8 mouse cellular contexts compared by ENCODE assay signal in the genomic region with DNA sequence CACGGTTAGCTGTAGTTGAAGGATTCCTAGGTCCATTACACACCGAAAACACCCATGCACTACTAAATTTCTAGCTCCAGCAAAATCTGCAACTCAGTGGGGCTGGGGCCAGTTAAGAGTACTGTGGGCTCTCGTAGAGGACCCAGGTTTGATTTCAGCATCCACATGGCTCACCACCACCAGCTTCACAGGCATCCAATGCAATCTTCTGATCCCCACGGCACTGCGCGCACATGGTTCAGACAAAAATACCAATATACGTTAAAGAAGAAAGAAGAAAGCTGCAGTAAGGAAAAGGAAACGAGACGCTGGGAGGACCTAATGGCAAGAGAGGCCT. TPM values are rescaled to one million over a fixed set of nuclear protein-coding genes. Genes with fewer than 3 reads are reported as not detected.
DNase-seq lines count a peak whose midpoint lies in the region; ATAC-seq and TF ChIP-seq lines count a peak whose summit lies in the region.

No protein-coding gene starts in this region.

- peak overlapping the region; percentile 71 for H3K4me3 ChIP-seq in heart, embryonic 13.5 days
- peak overlapping the region; percentile 77 to 96 for H3K4me3 ChIP-seq in ES-E14 (ENCODE audit: insufficient read depth in 1 of 2, low read depth in 1 of 2, low read length in 2 of 2, poor library complexity in 1 of 2, severe bottlenecking in 1 of 2)
- H3K4me3 ChIP-seq in forebrain, embryonic 16.5 days (replicated peaks; ENCODE audit: low read length): peak overlapping the region; percentile 80

- H3K27me3 ChIP-seq in heart, embryonic 13.5 days (replicated peaks): no peaks in the 10 kb centered on the region
- H3K27me3 ChIP-seq in forebrain, embryonic 16.5 days (replicated peaks; ENCODE audit: control insufficient read depth, insufficient read depth, low read length): no peaks in the 10 kb centered on the region

- H3K4me1 ChIP-seq in heart, embryonic 13.5 days: peaks cover 46% of the 10 kb centered on the region
- H3K4me1 ChIP-seq in ES-E14 (ENCODE audit: control insufficient read depth in 2 of 2, insufficient read depth in 2 of 2, low read length in 2 of 2, poor library complexity in 1 of 2): peaks cover 0 to 9% of the 10 kb centered on the region in 2 experiments; a peak in 2 of 4 replicates
- H3K4me1 ChIP-seq in forebrain, embryonic 16.5 days (replicated peaks; ENCODE audit: control insufficient read depth, insufficient read depth, low read length): peaks cover 26% of the 10 kb centered on the region

- H3K36me3 ChIP-seq in heart, embryonic 13.5 days: peaks cover 44% of the 10 kb centered on the region
- peaks cover 22% of the 10 kb centered on the region for H3K36me3 ChIP-seq in ES-E14 (ENCODE audit: control insufficient read depth, insufficient read depth, low read length, poor library complexity, severe bottlenecking)
- H3K36me3 ChIP-seq in forebrain, embryonic 16.5 days (ENCODE audit: control insufficient read depth, insufficient read depth): peaks cover 14% of the 10 kb centered on the region

- H3K9ac ChIP-seq in heart, embryonic 13.5 days: peak overlapping the region; percentile 84
- H3K9ac ChIP-seq in ES-E14 (ENCODE audit: insufficient read depth, low read depth, low read length, poor library complexity, severe bottlenecking): peak overlapping the region; percentile 99
- H3K9ac ChIP-seq in forebrain, embryonic 16.5 days (replicated peaks; ENCODE audit: low read depth, low read length): peak overlapping the region; percentile 72

- H3K27ac ChIP-seq in heart, embryonic 13.5 days (replicated peaks): peak overlapping the region; percentile 83
- H3K27ac ChIP-seq in ES-E14 (ENCODE audit: insufficient read depth, low read depth, low read length, poor library complexity, severe bottlenecking): peak overlapping the region; percentile 90
- peak overlapping the region; percentile 86 for H3K27ac ChIP-seq in forebrain, embryonic 16.5 days (ENCODE audit: low read length)

- DNase-seq in heart, adult 11 months: no peak
- DNase-seq in ES-E14 (ENCODE audit: low read depth, low spot score): no peak
- no peak for DNase-seq in adrenal gland, adult 18-20 months (ENCODE audit: low spot score in 2 of 2)
- no peak for DNase-seq in urinary bladder, postnatal 10 days (ENCODE audit: low spot score)
- DNase-seq in frontal cortex, postnatal 25 days (ENCODE audit: low spot score in 2 of 2): no peak

- peak; percentile 12; the same call in 1 of the 2 replicates for ATAC-seq in heart, embryonic 13.5 days (ENCODE audit: extremely low read depth, insufficient number of reproducible peaks, low FRiP score, low TSS enrichment)
- peak; percentile 46 for ATAC-seq in forebrain, embryonic 16.5 days
- peak; percentile 21 for ATAC-seq in megakaryocyte, adult 5-6 weeks (ENCODE audit: poor library complexity, severe bottlenecking)

- H3K9me3 ChIP-seq in heart, embryonic 13.5 days: no peaks in the 10 kb centered on the region
- H3K9me3 ChIP-seq in ES-E14 (ENCODE audit: control insufficient read depth, insufficient read depth, low read depth, low read length): no peaks in the 10 kb centered on the region
- no peaks in the 10 kb centered on the region for H3K9me3 ChIP-seq in forebrain, embryonic 16.5 days (ENCODE audit: control insufficient read depth, low read length)

- in situ Hi-C loops in ES-E14 (cut with MboI; ENCODE audit: low sequenced_read_pairs in 2 of 2, unreplicated experiment in 2 of 2): no loop called here

- peak overlapping the region; percentile 96 for H3K4me2 ChIP-seq in heart, embryonic 13.5 days
- H3K4me2 ChIP-seq in forebrain, embryonic 16.5 days (ENCODE audit: low read length): peak overlapping the region; percentile 85

- 0% methylated on average over 9 of the region's 9 CpGs for WGBS in heart, embryonic 13.5 days
- WGBS in forebrain, embryonic 16.5 days: 0% methylated on average over 9 of the region's 9 CpGs

TF ChIP-seq in ES-E14, 5 proteins besides CTCF, POLR2A, EP300 and RAD21:
- TF ChIP-seq HCFC1 (IDR thresholded peaks at IDR 0.05; ENCODE audit: borderline replicate concordance, insufficient read depth, low read length): no peak
- TF ChIP-seq MAFK (IDR thresholded peaks at IDR 0.05; ENCODE audit: insufficient read depth, low read depth, low read length): no peak
- no peak for TF ChIP-seq ZNF384 (IDR thresholded peaks at IDR 0.05; ENCODE audit: low read depth, low read length)
- TF ChIP-seq CHD2 (IDR thresholded peaks at IDR 0.05; ENCODE audit: low read depth, low read length): no peak
- TF ChIP-seq ZC3H11A (IDR thresholded peaks at IDR 0.05; ENCODE audit: borderline replicate concordance, low read depth, low read length): no peak

RNA-seq across cellular contexts. Expression of gene Tnpo2, which starts 0.4 kb away (rescaled TPM):
- 23.2 and 25.3 TPM in 2 replicates for polyA plus RNA-seq in heart, embryonic 13.5 days (2015; fragmentation: Nextera tagmentation; extraction: Ambion mirVana)
- total RNA-seq in ES-E14 (2012; rRNA removed): 88.4 and 101 TPM in 2 replicates
- 72.8 and 83.4 TPM in 2 replicates for polyA plus RNA-seq in forebrain, embryonic 16.5 days (2015; fragmentation: Nextera tagmentation; extraction: Ambion mirVana)
- total RNA-seq in megakaryocyte, adult 5-6 weeks (2015): 13.2 and 18.8 TPM in 2 replicates
- 13.1 and 17.7 TPM in 2 replicates for total RNA-seq in megakaryocyte, adult 5-6 weeks (2017)
- 10 to 100 TPM; 67.8 to 80.4 TPM for total RNA-seq in adrenal gland, adult 18-20 months (2021)

RNA-seq across cellular contexts. Expression of gene Trir, which starts 9.7 kb away (rescaled TPM):
- 73.4 and 75.1 TPM in 2 replicates for polyA plus RNA-seq in heart, embryonic 13.5 days (2015; fragmentation: Nextera tagmentation; extraction: Ambion mirVana)
- total RNA-seq in ES-E14 (2012; rRNA removed): 161 and 181 TPM in 2 replicates
- polyA plus RNA-seq in forebrain, embryonic 16.5 days (2015; fragmentation: Nextera tagmentation; extraction: Ambion mirVana): 108 and 110 TPM in 2 replicates
- total RNA-seq in megakaryocyte, adult 5-6 weeks (2015): 138 and 141 TPM in 2 replicates
- total RNA-seq in megakaryocyte, adult 5-6 weeks (2017): 411 and 422 TPM in 2 replicates
- total RNA-seq in adrenal gland, adult 18-20 months (2021): 100 to 1,000 TPM; 162 to 192 TPM

RNA-seq across cellular contexts. Expression of gene Asna1, which starts 11.3 kb away (rescaled TPM):
- 113 and 127 TPM in 2 replicates for polyA plus RNA-seq in heart, embryonic 13.5 days (2015; fragmentation: Nextera tagmentation; extraction: Ambion mirVana)
- 237 and 266 TPM in 2 replicates for total RNA-seq in ES-E14 (2012; rRNA removed)
- polyA plus RNA-seq in forebrain, embryonic 16.5 days (2015; fragmentation: Nextera tagmentation; extraction: Ambion mirVana): 144 and 153 TPM in 2 replicates
- total RNA-seq in megakaryocyte, adult 5-6 weeks (2015): 52.5 and 64.0 TPM in 2 replicates
- 61.2 and 65.5 TPM in 2 replicates for total RNA-seq in megakaryocyte, adult 5-6 weeks (2017)
- 100 to 1,000 TPM in 1 of 2 experiments, 10 to 100 TPM in 1; 89.2 to 100 TPM for total RNA-seq in adrenal gland, adult 18-20 months (2021)

RNA-seq across cellular contexts. Expression of gene Best2, which starts 22.0 kb away (rescaled TPM):
- not detected in 2 replicates for polyA plus RNA-seq in heart, embryonic 13.5 days (2015; fragmentation: Nextera tagmentation; extraction: Ambion mirVana)
- 0.22 and 0.48 TPM in 2 replicates for total RNA-seq in ES-E14 (2012; rRNA removed)
- polyA plus RNA-seq in forebrain, embryonic 16.5 days (2015; fragmentation: Nextera tagmentation; extraction: Ambion mirVana): not detected in 2 replicates
- total RNA-seq in megakaryocyte, adult 5-6 weeks (2015): 0.07 TPM in 1 of 2 replicates, not detected in the other
- not detected in 2 replicates for total RNA-seq in megakaryocyte, adult 5-6 weeks (2017)
- total RNA-seq in adrenal gland, adult 18-20 months (2021): not detected

RNA-seq across cellular contexts. Expression of gene Fbxw9, which starts 23.5 kb away (rescaled TPM):
- 18.5 and 19.8 TPM in 2 replicates for polyA plus RNA-seq in heart, embryonic 13.5 days (2015; fragmentation: Nextera tagmentation; extraction: Ambion mirVana)
- 49.3 and 86.0 TPM in 2 replicates for total RNA-seq in ES-E14 (2012; rRNA removed)
- polyA plus RNA-seq in forebrain, embryonic 16.5 days (2015; fragmentation: Nextera tagmentation; extraction: Ambion mirVana): 61.7 and 78.3 TPM in 2 replicates
- 2.1 and 4.1 TPM in 2 replicates for total RNA-seq in megakaryocyte, adult 5-6 weeks (2015)
- 3.0 and 3.2 TPM in 2 replicates for total RNA-seq in megakaryocyte, adult 5-6 weeks (2017)
- 10 to 100 TPM; 11.1 to 18.1 TPM for total RNA-seq in adrenal gland, adult 18-20 months (2021)
